Mouse (Mus musculus) activated CD4-positive, CD25-positive, alpha-beta regulatory T cell, adult 4 months (primary cell): ENCODE results near the gene C1qtnf9. TPM values are rescaled to one million over a fixed set of nuclear protein-coding genes. Genes with fewer than 3 reads are reported as not detected.

ENCODE experiments used
- ATAC-seq: one replicate; pipeline ENCODE4 v1.8.0; 2017
- polyA plus RNA-seq, 2 experiments: library from polyadenylated mRNA; unstranded; fragments of 100-300 nt; shearing (Covaris generic); gene quantifications; one replicate each; pipeline ENCODE4 v1.2.1; 2017

C1qtnf9 gene
- polyA plus RNA-seq, 2 experiments from 2014 or later = not detected

DNA sequence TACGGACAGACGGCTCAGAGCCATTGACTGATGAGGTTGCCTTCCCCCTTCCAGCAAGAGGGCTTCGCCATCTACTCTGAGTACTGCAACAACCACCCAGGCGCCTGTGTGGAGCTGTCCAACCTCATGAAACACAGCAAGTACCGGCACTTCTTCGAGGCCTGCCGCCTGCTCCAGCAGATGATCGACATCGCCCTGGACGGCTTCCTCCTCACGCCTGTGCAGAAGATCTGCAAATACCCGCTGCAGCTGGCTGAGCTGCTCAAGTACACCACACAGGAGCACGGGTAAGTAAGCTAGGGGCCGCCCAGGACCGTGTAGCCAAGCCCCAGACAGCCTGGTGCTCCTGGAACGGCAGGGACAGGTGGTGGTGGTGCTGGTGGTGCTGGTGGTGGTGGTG, 16.4 kb upstream of the C1qtnf9 start:
- no peak for ATAC-seq

DNA sequence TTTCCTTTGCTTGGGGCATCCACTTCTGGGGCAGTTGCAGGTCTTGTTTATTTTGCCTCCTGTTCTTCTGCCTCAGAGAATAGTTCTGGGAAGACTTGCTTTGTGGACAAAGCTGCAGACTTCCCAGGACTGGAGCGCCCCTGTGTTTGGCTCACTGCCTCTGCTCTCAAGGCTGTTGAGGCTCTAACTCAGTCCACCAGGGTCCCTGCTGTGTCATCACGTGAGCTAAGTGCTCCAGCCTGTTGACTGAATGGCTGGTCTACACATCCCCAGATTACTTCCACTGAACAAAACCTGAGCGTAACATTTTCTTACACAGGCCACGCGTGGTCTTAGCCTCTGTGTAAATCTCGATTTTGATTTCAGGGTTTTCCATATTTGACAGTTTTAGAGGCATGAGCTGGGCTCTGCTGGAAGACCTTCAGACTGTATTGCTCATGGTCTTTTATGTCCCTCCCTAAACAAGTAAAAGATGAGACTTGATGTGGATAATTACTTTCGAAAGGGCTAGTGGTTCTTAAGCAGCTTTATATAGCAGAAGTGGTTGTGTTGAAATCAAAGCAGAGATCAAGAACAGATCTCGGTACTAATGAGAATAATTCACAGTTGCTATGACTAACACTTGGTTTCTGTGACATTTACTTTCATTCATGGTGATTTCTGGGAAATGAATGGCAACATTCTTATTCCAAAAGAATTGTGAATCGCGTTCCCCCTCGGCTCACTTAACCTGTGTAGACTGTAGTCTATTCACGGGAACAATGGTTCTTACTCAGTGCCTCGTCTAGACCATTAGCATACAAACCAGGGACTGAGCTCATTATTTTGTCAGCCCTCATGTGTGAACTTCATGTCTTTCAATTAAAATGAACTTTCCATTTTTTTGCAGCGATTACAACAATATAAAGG, 14.8 kb upstream of the C1qtnf9 start:
- ATAC-seq = no peak

GRCm38 (mm10) chr14:60753801-60754126, 14.2 kb upstream of the C1qtnf9 start:
- ATAC-seq = no peak

DNA sequence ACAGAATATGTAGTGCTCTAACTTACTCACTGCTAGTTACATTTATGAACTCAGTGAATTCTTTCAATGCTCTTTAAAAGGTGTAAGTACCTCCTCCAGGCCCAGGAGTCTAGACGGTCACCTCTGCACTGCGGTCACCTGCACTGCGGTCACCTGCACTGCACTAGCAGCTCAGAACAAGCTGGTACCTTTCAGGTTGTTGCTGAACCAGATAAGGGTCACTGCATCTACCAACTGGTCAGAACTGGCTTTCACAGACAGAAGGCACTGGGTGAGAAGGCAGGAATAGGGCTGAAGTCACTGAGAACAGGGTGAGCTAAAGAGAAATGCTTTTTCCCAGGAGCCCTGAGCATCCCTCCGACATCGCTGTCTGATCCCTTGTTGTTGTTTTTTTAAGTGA, 13.3 kb upstream of the C1qtnf9 start:
- no peak for ATAC-seq

- no peak for ATAC-seq
Observed at GRCm38 (mm10) chr14:60756271-60756670, 11.7 kb upstream of the C1qtnf9 start.

DNA sequence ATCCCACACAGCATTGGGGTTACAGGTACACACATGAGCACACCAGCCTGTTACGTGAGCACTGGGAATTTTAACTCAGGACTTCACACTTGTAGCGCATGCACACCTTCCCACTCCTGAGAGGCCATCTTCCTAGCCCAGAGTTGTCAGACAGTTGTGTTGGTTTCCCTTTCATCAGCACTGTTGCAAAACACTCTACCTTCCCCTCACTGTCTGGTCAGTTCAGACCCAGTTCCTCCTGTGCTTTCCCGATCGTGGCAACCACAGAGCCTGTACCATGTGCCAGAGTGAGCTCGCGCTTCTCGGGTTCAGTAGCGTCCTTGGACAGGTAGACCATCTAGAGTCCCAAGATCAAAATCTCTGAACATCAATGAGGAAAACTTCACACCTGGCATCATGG, 10.7 kb upstream of the C1qtnf9 start:
- no peak for ATAC-seq

DNA sequence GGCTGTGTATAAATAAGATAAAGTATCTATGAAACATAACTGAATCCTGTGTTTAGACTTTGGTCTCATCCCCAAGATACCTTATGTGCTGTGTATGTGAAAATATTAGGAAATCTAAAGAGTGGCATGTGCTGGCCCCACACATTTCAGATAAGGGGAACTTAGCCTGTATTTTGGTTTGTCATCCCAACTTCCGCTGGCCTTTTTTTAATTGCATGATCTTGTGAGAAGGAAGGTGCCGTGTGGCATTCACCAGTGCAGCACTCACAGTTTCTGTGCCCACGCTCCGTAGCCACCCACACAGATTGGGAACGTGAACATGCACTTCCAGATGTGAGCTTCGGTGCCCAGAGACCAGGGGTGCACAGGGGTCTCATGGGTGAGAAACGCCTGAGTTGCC, 10.2 kb upstream of the C1qtnf9 start:
- ATAC-seq = no peak

DNA sequence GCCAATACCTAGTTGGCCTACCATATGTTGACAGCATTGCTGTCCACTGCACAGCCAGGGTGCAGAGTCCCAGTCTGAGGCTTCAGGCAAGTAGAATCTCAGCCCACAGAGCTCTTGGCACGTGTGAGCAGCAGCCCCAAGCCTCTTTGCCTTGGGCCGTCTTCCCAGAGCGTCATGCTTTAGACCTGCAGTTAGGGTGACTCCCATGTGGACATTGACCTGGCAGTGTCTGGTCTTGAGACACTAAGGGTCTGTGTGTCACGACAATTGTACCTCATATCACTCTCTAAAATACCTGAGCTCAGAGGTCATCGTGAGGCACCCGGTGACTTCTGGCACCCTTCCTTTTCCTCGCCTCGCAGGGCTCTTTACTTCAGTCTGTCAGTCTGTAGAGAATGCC, 8.8 kb upstream of the C1qtnf9 start:
- ATAC-seq = no peak

DNA sequence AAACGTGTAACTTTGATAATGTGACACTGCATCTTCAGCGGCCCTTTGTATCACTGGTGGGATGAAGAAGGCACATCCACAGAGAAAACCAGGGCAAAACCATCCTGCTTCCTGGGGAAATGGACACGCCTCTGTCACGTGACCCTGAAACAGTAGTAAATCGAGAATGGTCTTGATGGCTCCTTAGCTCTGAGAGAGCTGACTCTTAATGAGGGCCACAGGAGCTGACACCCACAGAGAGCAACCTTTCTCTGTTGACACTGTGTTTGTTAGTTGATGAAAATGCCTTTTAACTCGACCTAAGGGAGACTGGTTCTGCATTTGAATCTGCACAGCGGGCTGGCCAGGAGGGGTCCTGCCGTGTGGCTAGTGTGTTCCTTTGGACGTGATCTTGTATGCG, 6.1 kb upstream of the C1qtnf9 start:
- no peak for ATAC-seq

GRCm38 (mm10) chr14:60762754-60763153, 5.2 kb upstream of the C1qtnf9 start:
- ATAC-seq = no peak

GRCm38 (mm10) chr14:60763746-60764145, 4.2 kb upstream of the C1qtnf9 start:
- no peak for ATAC-seq

GRCm38 (mm10) chr14:60764526-60764925, 3.4 kb upstream of the C1qtnf9 start:
- no peak for ATAC-seq

GRCm38 (mm10) chr14:60765025-60765424, 2.9 kb upstream of the C1qtnf9 start:
- no peak for ATAC-seq

DNA sequence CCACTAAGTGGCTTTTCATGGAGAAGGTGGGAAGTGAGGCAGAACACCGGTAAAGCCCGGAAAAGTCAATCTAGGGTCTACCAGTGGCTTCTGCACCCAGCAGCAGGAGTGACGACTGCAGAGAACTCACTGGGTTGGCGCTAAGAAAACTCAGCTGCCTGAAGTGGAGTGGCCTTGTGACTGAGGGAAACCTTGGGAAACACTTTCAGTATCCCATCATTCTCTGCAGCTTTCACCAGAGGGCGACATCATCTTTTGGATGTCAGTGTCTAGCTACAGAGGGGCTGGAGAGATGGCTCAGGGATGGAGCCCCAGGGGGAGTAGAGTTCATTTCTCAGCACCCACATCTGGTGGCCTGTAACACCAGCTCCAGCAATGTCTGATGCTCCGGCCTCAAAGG, 1.4 kb downstream of the C1qtnf9 start:
- ATAC-seq = no peak

GRCm38 (mm10) chr14:60770594-60770993, 2.7 kb downstream of the C1qtnf9 start:
- no peak for ATAC-seq

- ATAC-seq = peak; percentile 82
Observed at GRCm38 (mm10) chr14:60771057-60771456, 3.1 kb downstream of the C1qtnf9 start.

DNA sequence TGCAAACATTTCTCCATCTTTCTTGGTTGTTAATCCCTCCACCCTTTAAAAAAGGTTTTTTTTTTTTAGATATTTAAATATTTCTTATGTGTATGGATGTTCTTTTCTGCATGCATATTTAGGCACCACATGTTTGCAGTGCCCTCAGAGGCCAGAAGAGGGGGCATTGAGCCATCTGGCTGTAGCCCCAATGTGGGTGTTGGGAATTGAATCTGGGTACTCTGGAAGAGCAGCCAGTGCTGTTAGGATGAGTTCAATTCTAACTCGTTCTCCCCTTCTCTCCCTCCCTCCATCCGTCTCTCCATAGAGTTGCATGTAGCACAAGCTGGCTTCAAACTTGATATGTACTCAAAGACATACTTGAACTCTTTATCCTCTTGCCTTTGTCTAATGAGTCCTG, 5.5 kb downstream of the C1qtnf9 start:
- no peak for ATAC-seq

GRCm38 (mm10) chr14:60776521-60776920, 8.6 kb downstream of the C1qtnf9 start:
- ATAC-seq = no peak

DNA sequence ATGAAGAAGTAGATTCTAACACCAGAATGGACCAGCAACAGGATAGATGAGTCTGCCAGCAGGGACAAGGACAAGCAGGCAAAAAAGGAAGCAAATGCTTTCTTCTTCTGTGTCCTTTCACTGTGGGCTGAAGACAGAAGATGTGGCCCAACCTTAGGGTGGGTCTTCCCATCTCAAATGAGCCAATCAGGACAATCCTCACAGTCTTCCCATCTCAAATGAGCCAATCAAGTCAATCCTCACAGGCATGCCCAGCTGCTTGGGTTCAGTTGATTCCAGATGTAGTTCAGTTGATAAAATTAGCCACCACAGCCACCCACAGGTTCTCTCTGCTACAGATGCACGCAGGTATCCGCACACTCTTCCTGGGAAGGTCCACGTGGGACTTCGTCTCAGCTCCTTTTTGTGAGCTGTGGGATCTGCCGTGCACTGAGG, 9.6 kb downstream of the C1qtnf9 start:
- no peak for ATAC-seq

GRCm38 (mm10) chr14:60779198-60779597, 11.3 kb downstream of the C1qtnf9 start:
- no peak for ATAC-seq

- ATAC-seq = no peak
Observed at GRCm38 (mm10) chr14:60782121-60782656, 14.3 kb downstream of the C1qtnf9 start.

- no peak for ATAC-seq
Observed at GRCm38 (mm10) chr14:60783196-60783595, 15.3 kb downstream of the C1qtnf9 start.

DNA sequence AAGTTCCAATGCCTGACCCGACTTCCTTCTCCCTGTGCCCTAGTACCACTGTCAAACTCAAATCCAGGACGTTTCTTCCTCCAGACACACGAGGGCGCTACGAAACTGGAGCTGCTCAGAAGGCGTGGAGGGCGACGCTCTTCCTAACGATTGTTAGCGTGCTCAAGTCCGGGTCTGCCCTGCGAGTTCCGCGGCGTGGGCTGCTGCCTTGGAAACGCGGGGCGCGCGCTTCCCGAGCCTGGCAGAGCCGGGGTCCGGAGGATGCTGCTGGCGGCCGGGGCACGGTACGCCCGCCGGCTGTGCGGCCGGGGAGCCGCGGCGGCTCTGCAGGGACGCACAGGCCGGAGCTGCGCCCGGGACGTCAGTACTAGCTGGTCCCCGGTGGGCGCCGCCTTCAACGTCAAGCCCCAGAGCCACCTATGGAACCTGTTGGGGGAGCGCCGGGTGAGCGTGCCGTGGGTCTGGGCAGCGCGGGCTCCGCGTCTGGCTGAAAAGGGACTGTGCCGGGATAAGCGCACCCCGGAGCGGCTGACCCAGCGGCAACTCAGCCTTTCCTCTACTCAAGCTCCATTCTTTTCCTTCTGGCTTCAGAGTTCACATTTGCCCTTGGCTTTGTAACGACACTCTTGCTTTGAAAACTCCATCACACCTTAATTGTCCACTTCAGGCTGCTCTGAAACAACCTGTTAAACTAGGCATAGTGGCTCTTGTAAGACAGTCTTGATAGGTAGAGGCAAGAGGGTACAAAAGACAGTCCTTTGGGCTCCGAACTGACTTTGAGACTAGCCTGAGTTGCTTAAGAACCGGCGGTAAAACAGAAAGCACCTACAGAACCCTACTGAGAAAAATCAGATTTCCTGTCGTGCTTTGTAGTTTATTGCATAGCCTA, 16.7 kb downstream of the C1qtnf9 start, which contains the start of gene Mipep:
TSS of gene Mipep (plus strand) at position 147 of the 889 bp plus-strand sequence.
- peak; percentile 85 for ATAC-seq
